Mouse (Mus musculus) heart, embryonic 15.5 days (tissue): ENCODE measurements around the gene Leng1. TPM values are rescaled to one million over a fixed set of nuclear protein-coding genes. Genes with fewer than 3 reads are reported as not detected.
A peak's percentile ranks its signal among the peaks of the same experiment; 100 is the strongest.

ENCODE experiments used
- ATAC-seq: fragments of 200-750 bp; cut with Nextera tagmentation; replicated peaks from 2 replicates; pipeline ENCODE4 v1.8.0; 2017; ENCODE audit warnings: low read depth, moderate TSS enrichment; ENCODE audit not compliant: insufficient number of reproducible peaks, insufficient read depth, low FRiP score
- H3K27ac ChIP-seq: fragments of 300-500 bp; sonication (generic); 2 replicates; pipeline ENCODE4 v1.5.1; 2015; ENCODE audit warnings: mild to moderate bottlenecking, inconsistent platforms
- H3K27me3 ChIP-seq: fragments of 300-500 bp; sonication (generic); 2 replicates; pipeline ENCODE4 v1.6.1; 2015; ENCODE audit warnings: inconsistent platforms
- H3K36me3 ChIP-seq: fragments of 300-500 bp; sonication (generic); 2 replicates; pipeline ENCODE4 v1.6.1; 2015; ENCODE audit warnings: mild to moderate bottlenecking, inconsistent platforms
- H3K4me1 ChIP-seq: fragments of 300-500 bp; sonication (generic); replicated peaks from 2 replicates; pipeline ENCODE4 v1.6.1; 2015; ENCODE audit warnings: inconsistent platforms
- H3K4me2 ChIP-seq: fragments of 300-500 bp; sonication (generic); 2 replicates; pipeline ENCODE4 v1.6.1; 2015; ENCODE audit warnings: inconsistent platforms, mild to moderate bottlenecking, moderate library complexity
- H3K4me3 ChIP-seq: fragments of 300-500 bp; sonication (generic); 2 replicates; pipeline ENCODE4 v1.5.1; 2015; ENCODE audit warnings: mild to moderate bottlenecking, inconsistent platforms
- H3K9ac ChIP-seq: fragments of 300-500 bp; sonication (generic); 2 replicates; pipeline ENCODE4 v1.6.1; 2015; ENCODE audit warnings: mild to moderate bottlenecking, inconsistent platforms
- H3K9me3 ChIP-seq: fragments of 300-500 bp; sonication (generic); replicated peaks from 2 replicates; pipeline ENCODE4 v1.6.1; 2016; ENCODE audit warnings: inconsistent platforms
- WGBS: fragments of 180-500 bp; shearing (Covaris S2); methylation state at CpG from one replicate; pipeline ENCODE4 v1.1.7; 2015; ENCODE audit warnings: mixed read lengths; 5-methylcytosine and 5-hydroxymethylcytosine counted together
- polyA plus RNA-seq: library from polyadenylated mRNA; unstranded; fragments of >200 nt; fragmentation: Nextera tagmentation; extraction: Ambion mirVana; gene quantifications from 2 replicates; pipeline ENCODE4 v1.2.1, GENCODE M21; 2015

Leng1 gene
- polyA plus RNA-seq, 1 experiment from 2014 or later = 19.8 TPM

DNA sequence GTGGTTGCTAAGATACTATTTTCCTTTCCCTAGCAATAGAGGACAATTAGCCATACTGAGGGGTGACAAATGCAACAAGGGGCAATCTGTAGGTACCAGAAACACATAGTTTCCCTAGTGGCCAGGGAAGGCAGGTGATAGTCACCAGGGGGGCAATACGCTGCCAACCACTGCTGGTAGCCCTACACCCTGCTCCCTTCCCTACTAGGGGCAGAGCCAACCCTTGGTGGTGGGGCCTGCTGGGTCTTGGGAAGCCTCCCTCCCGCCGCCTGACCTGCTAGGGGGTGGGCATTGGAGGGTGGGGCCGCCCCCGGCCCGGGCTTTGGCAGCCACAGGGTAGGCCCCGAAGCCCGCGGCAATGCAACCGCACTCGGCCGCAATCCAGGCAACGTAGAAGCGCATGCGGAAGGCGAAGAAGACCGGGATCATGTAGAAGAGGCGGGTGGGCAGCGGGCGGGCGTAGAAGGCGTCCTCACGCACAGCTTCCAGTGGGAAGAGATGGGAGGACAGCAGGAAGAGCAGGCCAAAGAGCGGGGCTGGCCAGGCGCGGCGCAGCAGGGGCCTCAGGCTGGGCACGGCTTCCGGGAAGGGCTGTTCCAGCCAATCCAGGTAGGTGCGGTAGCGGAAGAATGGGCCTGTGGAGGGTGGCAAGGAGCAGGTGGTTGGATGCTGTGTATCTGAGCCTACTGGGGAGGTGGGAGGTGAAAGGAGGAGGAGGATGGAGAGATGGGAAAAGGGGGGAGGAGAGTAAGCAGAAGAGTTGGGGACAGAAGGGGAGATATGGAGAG, 20.0 kb upstream of the Leng1 start:
- no peak for ATAC-seq
- Histone ChIP-seq H3K27me3 (no peaks in the 10 kb centered on the region), H3K4me1 (no peaks in the 10 kb centered on the region), H3K4me3 (no peak overlapping the region), H3K27ac (no peak overlapping the region), H3K36me3 (peaks cover 6% of the 10 kb centered on the region; the same call in 1 of the 2 replicates), H3K9me3 (no peaks in the 10 kb centered on the region), H3K9ac (no peak overlapping the region), H3K4me2 (no peak overlapping the region)
- 79% methylated on average over 31 of the region's 31 CpGs for WGBS

- 91% methylated on average over 8 of the region's 8 CpGs for WGBS
- H3K4me1 ChIP-seq = no peaks in the 10 kb centered on the region
- H3K9ac ChIP-seq = no peak overlapping the region
- no peak overlapping the region for H3K27ac ChIP-seq
- peaks cover 6% of the 10 kb centered on the region; the same call in 1 of the 2 replicates for H3K36me3 ChIP-seq
- no peaks in the 10 kb centered on the region for H3K27me3 ChIP-seq
- H3K9me3 ChIP-seq = no peaks in the 10 kb centered on the region
- H3K4me2 ChIP-seq = no peak overlapping the region
- no peak for ATAC-seq
- no peak overlapping the region for H3K4me3 ChIP-seq
Observed at GRCm38 (mm10) chr7:3684698-3685097, 19.1 kb upstream of the Leng1 start.

GRCm38 (mm10) chr7:3683908-3684550, 18.4 kb upstream of the Leng1 start:
- WGBS = 86% methylated on average over 10 of the region's 10 CpGs
- Histone ChIP-seq H3K27ac (no peak overlapping the region), H3K9ac (no peak overlapping the region), H3K4me3 (no peak overlapping the region), H3K36me3 (peaks cover 6% of the 10 kb centered on the region; the same call in 1 of the 2 replicates), H3K9me3 (no peaks in the 10 kb centered on the region), H3K27me3 (no peaks in the 10 kb centered on the region), H3K4me1 (no peaks in the 10 kb centered on the region), H3K4me2 (no peak overlapping the region)
- ATAC-seq = no peak

DNA sequence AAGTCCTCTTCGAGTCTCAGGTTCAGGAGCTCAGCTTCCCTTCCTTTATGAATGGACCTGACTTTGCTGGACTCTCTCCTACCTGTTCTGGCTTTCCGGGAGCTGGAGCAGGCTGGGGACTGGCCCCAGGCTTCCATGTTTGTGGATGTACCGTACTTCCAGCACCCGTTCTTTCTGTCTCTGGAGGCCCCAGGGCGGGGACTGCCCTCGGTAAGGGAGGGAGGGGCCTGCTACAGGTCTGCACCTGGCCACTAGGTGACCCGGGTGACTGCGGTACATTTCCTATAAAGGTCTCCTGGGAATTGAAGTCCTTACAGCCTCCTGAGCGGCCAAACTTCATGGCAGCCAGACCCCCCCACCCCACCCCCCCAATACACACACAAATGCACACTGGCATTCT, 11.7 kb upstream of the Leng1 start, which contains the start of gene Tmc4:
Tmc4 (minus strand) TSS at position 212 of the 400 bp plus-strand sequence.
- no peaks in the 10 kb centered on the region for H3K27me3 ChIP-seq
- H3K4me3 ChIP-seq = peak within 1 kb of the TSS; percentile 3; the same call in 1 of the 2 replicates
- no peak within 1 kb of the TSS for H3K9ac ChIP-seq
- WGBS = 51% methylated on average over 9 of the region's 9 CpGs
- H3K4me1 ChIP-seq = no peaks in the 10 kb centered on the region
- no peak for ATAC-seq
- no peak within 1 kb of the TSS for H3K27ac ChIP-seq
- no peaks in the 10 kb centered on the region for H3K36me3 ChIP-seq
- no peaks in the 10 kb centered on the region for H3K9me3 ChIP-seq
- H3K4me2 ChIP-seq = no peak within 1 kb of the TSS

- Histone ChIP-seq H3K9me3 (no peaks in the 10 kb centered on the region), H3K4me3 (no peak overlapping the region), H3K4me1 (no peaks in the 10 kb centered on the region), H3K9ac (no peak overlapping the region), H3K4me2 (no peak overlapping the region), H3K27ac (no peak overlapping the region), H3K27me3 (no peaks in the 10 kb centered on the region), H3K36me3 (no peaks in the 10 kb centered on the region)
- ATAC-seq = no peak
- 86% methylated on average over 12 of the region's 12 CpGs for WGBS
Observed at GRCm38 (mm10) chr7:3676371-3676770, 10.7 kb upstream of the Leng1 start.

GRCm38 (mm10) chr7:3675228-3675548, 9.5 kb upstream of the Leng1 start:
- H3K9me3 ChIP-seq = no peaks in the 10 kb centered on the region
- H3K4me2 ChIP-seq = no peak overlapping the region
- 80% methylated on average over 3 of the region's 3 CpGs for WGBS
- no peaks in the 10 kb centered on the region for H3K4me1 ChIP-seq
- H3K27me3 ChIP-seq = no peaks in the 10 kb centered on the region
- no peak for ATAC-seq
- H3K4me3 ChIP-seq = no peak overlapping the region
- no peaks in the 10 kb centered on the region for H3K36me3 ChIP-seq
- no peak overlapping the region for H3K9ac ChIP-seq
- no peak overlapping the region for H3K27ac ChIP-seq

GRCm38 (mm10) chr7:3674507-3675227, 9.0 kb upstream of the Leng1 start:
- no peaks in the 10 kb centered on the region for H3K27me3 ChIP-seq
- no peaks in the 10 kb centered on the region for H3K4me1 ChIP-seq
- no peaks in the 10 kb centered on the region for H3K9me3 ChIP-seq
- no peak overlapping the region for H3K4me3 ChIP-seq
- no peak overlapping the region for H3K4me2 ChIP-seq
- ATAC-seq = peak; percentile 73
- H3K9ac ChIP-seq = no peak overlapping the region
- no peak overlapping the region for H3K27ac ChIP-seq
- WGBS = 62% methylated on average over 10 of the region's 10 CpGs
- no peaks in the 10 kb centered on the region for H3K36me3 ChIP-seq

GRCm38 (mm10) chr7:3666921-3667391, 1.3 kb upstream of the Leng1 start:
- peaks cover 27% of the 10 kb centered on the region for H3K4me1 ChIP-seq
- H3K4me3 ChIP-seq = peak overlapping the region; percentile 28
- H3K27ac ChIP-seq = peak overlapping the region; percentile 10; the same call in 1 of the 2 replicates
- H3K9me3 ChIP-seq = no peaks in the 10 kb centered on the region
- no peak for ATAC-seq
- 10% methylated on average over 14 of the region's 14 CpGs for whole genome bisulfite sequencing
- H3K36me3 ChIP-seq = peaks cover 17% of the 10 kb centered on the region
- no peaks in the 10 kb centered on the region for H3K27me3 ChIP-seq
- H3K9ac ChIP-seq = no peak overlapping the region
- H3K4me2 ChIP-seq = peak overlapping the region; percentile 66

- Histone ChIP-seq H3K36me3 (peaks cover 38% of the 10 kb centered on the region), H3K9ac (peak overlapping the region; percentile 89), H3K27ac (peak overlapping the region; percentile 94), H3K4me1 (peaks cover 27% of the 10 kb centered on the region), H3K27me3 (no peaks in the 10 kb centered on the region), H3K4me2 (peak overlapping the region; percentile 66), H3K4me3 (peak overlapping the region; percentile 76), H3K9me3 (no peaks in the 10 kb centered on the region)
- 27% methylated on average over 15 of the region's 15 CpGs for WGBS
- peak; percentile 10; the same call in 1 of the 2 replicates for ATAC-seq
Observed at GRCm38 (mm10) chr7:3664524-3665214, 971 bp downstream of the Leng1 start.

DNA sequence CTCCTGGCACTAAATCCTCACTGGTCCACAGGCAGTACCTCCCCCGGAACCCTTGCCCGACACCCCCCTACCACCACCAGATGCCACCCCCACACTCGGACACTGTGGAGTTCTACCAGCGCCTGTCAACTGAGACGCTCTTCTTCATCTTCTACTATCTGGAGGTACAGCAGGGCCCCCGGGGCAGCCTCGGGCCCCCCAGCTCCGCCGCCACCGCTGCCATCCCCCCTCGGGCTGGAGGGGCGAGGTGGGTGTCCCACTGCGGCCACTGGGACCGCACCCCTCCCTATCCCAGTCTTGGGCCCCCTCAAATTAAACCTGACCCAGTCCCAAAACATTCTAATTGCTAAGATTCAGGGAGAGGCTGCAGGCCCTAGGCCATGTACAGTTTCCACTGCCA, 7.1 kb downstream of the Leng1 start:
- Histone ChIP-seq H3K4me3 (no peak overlapping the region), H3K4me1 (peaks cover 6% of the 10 kb centered on the region), H3K9ac (no peak overlapping the region), H3K36me3 (peaks cover 98% of the 10 kb centered on the region), H3K9me3 (no peaks in the 10 kb centered on the region), H3K27ac (no peak overlapping the region), H3K27me3 (no peaks in the 10 kb centered on the region), H3K4me2 (no peak overlapping the region)
- WGBS = 90% methylated on average over 14 of the region's 14 CpGs
- no peak for ATAC-seq

DNA sequence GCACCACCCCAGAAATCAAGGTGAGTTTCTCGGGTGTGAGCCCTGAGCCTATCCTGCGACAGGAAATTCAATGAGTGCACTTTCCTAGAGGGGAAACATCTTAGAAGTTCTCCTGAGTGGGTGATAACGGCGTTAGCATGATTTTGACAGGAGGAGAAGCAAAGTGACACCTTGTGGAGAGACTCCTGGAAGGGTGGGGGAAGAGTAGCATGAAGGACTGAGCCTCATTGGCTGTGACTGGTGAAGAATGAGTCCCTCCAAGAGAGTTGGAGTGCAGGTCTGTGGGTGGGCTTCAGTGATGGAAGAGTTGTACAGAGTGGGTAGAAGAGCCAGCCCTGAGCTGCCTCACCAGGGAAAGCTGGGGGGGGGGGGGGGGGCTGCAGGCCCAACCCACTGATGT, 8.7 kb downstream of the Leng1 start:
- Histone ChIP-seq H3K4me1 (no peaks in the 10 kb centered on the region), H3K4me3 (no peak overlapping the region)
- no peak for ATAC-seq

More for the DNA sequence above, 8.7 kb downstream of the Leng1 start:
- 75% methylated on average over 4 of the region's 4 CpGs for WGBS
- Histone ChIP-seq H3K27me3 (no peaks in the 10 kb centered on the region), H3K9ac (no peak overlapping the region), H3K4me2 (no peak overlapping the region), H3K9me3 (no peaks in the 10 kb centered on the region), H3K27ac (no peak overlapping the region), H3K36me3 (peaks cover 98% of the 10 kb centered on the region)
